Mouse (Mus musculus): ENCODE data around the gene Hspa1b.

- no peak for TF ChIP-seq CTCF (IDR thresholded peaks at IDR 0.05; ENCODE audit: extremely low read depth, insufficient read depth, insufficient read length, insufficient replicate concordance)
- TF ChIP-seq POLR2A (IDR thresholded peaks at IDR 0.05; ENCODE audit: low read depth, low read length) = no peak
These were observed 3.2 kb downstream of the Hspa1b start for GRCm38 (mm10) chr17:34955884-34956283.
